Comparison of ENCODE assay signal across 17 mouse cellular contexts in genomic region chr11:70174491-70174890, GRCm38 (mm10). TPM values are rescaled to one million over a fixed set of nuclear protein-coding genes. Genes with fewer than 3 reads are reported as not detected.
"Had no signal": no experiment of that assay in that cellular context is flagged by ENCODE, and none has a peak within 500 bp of the region (broad histone marks: within the 10 kb centered on the region; RNA-seq: fewer than 3 reads in every experiment).

No protein-coding gene starts in this region.

- H3K36me3 ChIP-seq: limb, embryonic 12.5 days; liver, embryonic 15.5 days; midbrain, embryonic 10.5 days; neural tube, embryonic 15.5 days had no signal

- H3K9ac ChIP-seq: limb, embryonic 12.5 days; liver, embryonic 15.5 days; neural tube, embryonic 15.5 days had no signal

- H3K4me2 ChIP-seq: limb, embryonic 12.5 days; liver, embryonic 15.5 days; neural tube, embryonic 15.5 days had no signal

- H3K27me3 ChIP-seq: limb, embryonic 12.5 days; liver, embryonic 15.5 days; neural tube, embryonic 15.5 days had no signal

- H3K9me3 ChIP-seq: liver, embryonic 15.5 days; midbrain, embryonic 10.5 days; neural tube, embryonic 15.5 days had no signal

- DNase-seq: layer of hippocampus, adult 9-11 months; layer of hippocampus, postnatal 36 days; liver; lung, adult 2 months; lung, postnatal 10 days; lung, postnatal 4 days; midbrain, embryonic 14.5 days; right cerebral cortex, adult 18-20 months; right cerebral cortex, postnatal 25 days; thymus, postnatal 4 days had no signal

- H3K4me1 ChIP-seq: limb, embryonic 12.5 days; liver, embryonic 15.5 days; midbrain, embryonic 10.5 days; neural tube, embryonic 15.5 days had no signal

- H3K27ac ChIP-seq: limb, embryonic 12.5 days; liver, embryonic 15.5 days; midbrain, embryonic 10.5 days; neural tube, embryonic 15.5 days had no signal

- H3K4me3 ChIP-seq: limb, embryonic 12.5 days; liver, embryonic 15.5 days; midbrain, embryonic 10.5 days; myocyte; neural tube, embryonic 15.5 days had no signal

- ATAC-seq: intestine, postnatal 0 days had no signal

RNA-seq across cellular contexts. Expression of gene Clec10a, which starts 18.5 kb away (rescaled TPM):
- polyA plus RNA-seq: limb, embryonic 12.5 days had no signal

RNA-seq across cellular contexts. Expression of gene Mgl2, which starts 44.4 kb away (rescaled TPM):
- polyA plus RNA-seq: limb, embryonic 12.5 days; midbrain, embryonic 10.5 days; neural tube, embryonic 11.5 days had no signal
